Mouse (Mus musculus) regulatory T cell (primary cell): ENCODE results near the gene Mfap3.

ENCODE experiments used
- in situ Hi-C: fragments of 300-600 bp; cut with MboI, MseI; formaldehyde crosslinking; loops from one replicate; pipeline ENCODE4 v1.15.1; 2025; ENCODE audit warnings: high pct_unique_total_duplicates

The Mfap3 gene

GRCm38 (mm10) chr11:57582818-57583635 lies 64.6 kb downstream of the Mfap3 start:
- in situ Hi-C loops: no loop called here
